Mouse (Mus musculus): ENCODE results near the gene Pitpna. TPM values are rescaled to one million over a fixed set of nuclear protein-coding genes. Genes with fewer than 3 reads are reported as not detected.

Pitpna gene
- polyA plus RNA-seq, 1 experiment from 2014 or later, result 99.5 TPM

GRCm38 (mm10) chr11:75660081-75660590, 72.2 kb downstream of the Pitpna start:
- H3K9me3 ChIP-seq (ENCODE audit: control insufficient read depth, low read length), result no peaks in the 10 kb centered on the region
- no peak for DNase-seq (ENCODE audit: low spot score)
- peaks cover 6% of the 10 kb centered on the region for H3K27me3 ChIP-seq (ENCODE audit: control insufficient read depth, insufficient read depth, low read length)
- no peak for ATAC-seq (ENCODE audit: low FRiP score)
- H3K9ac ChIP-seq (ENCODE audit: low read depth, low read length), result no peak overlapping the region
- no peak overlapping the region for H3K27ac ChIP-seq (ENCODE audit: low read depth, low read length)
- 91% methylated on average over 12 of the region's 12 CpGs for WGBS
- H3K36me3 ChIP-seq (ENCODE audit: control insufficient read depth, insufficient read depth, low read length), result no peaks in the 10 kb centered on the region
- no peak overlapping the region for H3K4me2 ChIP-seq (replicated peaks; ENCODE audit: low read depth, low read length)
- no peak overlapping the region for H3K4me3 ChIP-seq (ENCODE audit: low read depth, low read length)
- peaks cover 4% of the 10 kb centered on the region; the same call in 1 of the 2 replicates for H3K4me1 ChIP-seq (replicated peaks; ENCODE audit: control insufficient read depth, insufficient read depth, low read length)

GRCm38 (mm10) chr11:75660941-75661800, 73.3 kb downstream of the Pitpna start:
- Histone ChIP-seq H3K9ac (ENCODE audit: low read depth, low read length) (no peak overlapping the region), H3K9me3 (ENCODE audit: control insufficient read depth, low read length) (no peaks in the 10 kb centered on the region), H3K4me2 (replicated peaks; ENCODE audit: low read depth, low read length) (no peak overlapping the region), H3K4me3 (ENCODE audit: low read depth, low read length) (no peak overlapping the region), H3K27me3 (ENCODE audit: control insufficient read depth, insufficient read depth, low read length) (peaks cover 4% of the 10 kb centered on the region; the same call in 1 of the 2 replicates), H3K36me3 (ENCODE audit: control insufficient read depth, insufficient read depth, low read length) (no peaks in the 10 kb centered on the region), H3K27ac (ENCODE audit: low read depth, low read length) (no peak overlapping the region), H3K4me1 (replicated peaks; ENCODE audit: control insufficient read depth, insufficient read depth, low read length) (peaks cover 4% of the 10 kb centered on the region; the same call in 1 of the 2 replicates)
- WGBS, result 89% methylated on average over 21 of the region's 21 CpGs
- DNase-seq (ENCODE audit: low spot score) (no peak), ATAC-seq (ENCODE audit: low FRiP score) (no peak)

- ATAC-seq (ENCODE audit: low FRiP score) (no peak), DNase-seq (ENCODE audit: low spot score) (no peak)
- H3K4me1 ChIP-seq (replicated peaks; ENCODE audit: control insufficient read depth, insufficient read depth, low read length), result no peaks in the 10 kb centered on the region
- H3K4me3 ChIP-seq (ENCODE audit: low read depth, low read length), result no peak overlapping the region
- no peak overlapping the region for H3K27ac ChIP-seq (ENCODE audit: low read depth, low read length)
- H3K4me2 ChIP-seq (replicated peaks; ENCODE audit: low read depth, low read length), result no peak overlapping the region
- H3K9me3 ChIP-seq (ENCODE audit: control insufficient read depth, low read length), result no peaks in the 10 kb centered on the region
- H3K27me3 ChIP-seq (ENCODE audit: control insufficient read depth, insufficient read depth, low read length), result no peaks in the 10 kb centered on the region
- no peaks in the 10 kb centered on the region for H3K36me3 ChIP-seq (ENCODE audit: control insufficient read depth, insufficient read depth, low read length)
- 94% methylated on average over 7 of the region's 7 CpGs for WGBS
- H3K9ac ChIP-seq (ENCODE audit: low read depth, low read length), result no peak overlapping the region
These were observed 74.2 kb downstream of the Pitpna start for GRCm38 (mm10) chr11:75662131-75662530.

GRCm38 (mm10) chr11:75666296-75666695, 78.4 kb downstream of the Pitpna start:
- Histone ChIP-seq H3K27ac (ENCODE audit: low read depth, low read length) (no peak overlapping the region), H3K4me3 (ENCODE audit: low read depth, low read length) (no peak overlapping the region), H3K4me1 (replicated peaks; ENCODE audit: control insufficient read depth, insufficient read depth, low read length) (no peaks in the 10 kb centered on the region), H3K9ac (ENCODE audit: low read depth, low read length) (no peak overlapping the region), H3K4me2 (replicated peaks; ENCODE audit: low read depth, low read length) (no peak overlapping the region), H3K9me3 (ENCODE audit: control insufficient read depth, low read length) (no peaks in the 10 kb centered on the region), H3K27me3 (ENCODE audit: control insufficient read depth, insufficient read depth, low read length) (no peaks in the 10 kb centered on the region), H3K36me3 (ENCODE audit: control insufficient read depth, insufficient read depth, low read length) (no peaks in the 10 kb centered on the region)
- WGBS, result 92% methylated on average over 6 of the region's 6 CpGs
- ATAC-seq (ENCODE audit: low FRiP score) (no peak), DNase-seq (ENCODE audit: low spot score) (no peak)

- no peak for ATAC-seq (ENCODE audit: low FRiP score)
These were observed 80.7 kb downstream of the Pitpna start for GRCm38 (mm10) chr11:75668621-75669020.

GRCm38 (mm10) chr11:75669176-75669852, 81.4 kb downstream of the Pitpna start:
- no peak overlapping the region for H3K9ac ChIP-seq (ENCODE audit: low read depth, low read length)
- no peaks in the 10 kb centered on the region for H3K27me3 ChIP-seq (ENCODE audit: control insufficient read depth, insufficient read depth, low read length)
- H3K36me3 ChIP-seq (ENCODE audit: control insufficient read depth, insufficient read depth, low read length), result no peaks in the 10 kb centered on the region
- no peak for DNase-seq (ENCODE audit: low spot score)
- H3K4me1 ChIP-seq (replicated peaks; ENCODE audit: control insufficient read depth, insufficient read depth, low read length), result no peaks in the 10 kb centered on the region
- no peak overlapping the region for H3K27ac ChIP-seq (ENCODE audit: low read depth, low read length)
- no peak overlapping the region for H3K4me2 ChIP-seq (replicated peaks; ENCODE audit: low read depth, low read length)
- no peak for ATAC-seq (ENCODE audit: low FRiP score)
- H3K4me3 ChIP-seq (ENCODE audit: low read depth, low read length), result no peak overlapping the region
- WGBS, result 85% methylated on average over 11 of the region's 11 CpGs
- no peaks in the 10 kb centered on the region for H3K9me3 ChIP-seq (ENCODE audit: control insufficient read depth, low read length)

More at GRCm38 (mm10) chr11:75668621-75669020, 80.7 kb downstream of the Pitpna start:
- Histone ChIP-seq H3K27me3 (ENCODE audit: control insufficient read depth, insufficient read depth, low read length) (no peaks in the 10 kb centered on the region), H3K9ac (ENCODE audit: low read depth, low read length) (no peak overlapping the region), H3K4me3 (ENCODE audit: low read depth, low read length) (no peak overlapping the region), H3K4me1 (replicated peaks; ENCODE audit: control insufficient read depth, insufficient read depth, low read length) (no peaks in the 10 kb centered on the region), H3K4me2 (replicated peaks; ENCODE audit: low read depth, low read length) (no peak overlapping the region), H3K27ac (ENCODE audit: low read depth, low read length) (no peak overlapping the region), H3K36me3 (ENCODE audit: control insufficient read depth, insufficient read depth, low read length) (no peaks in the 10 kb centered on the region), H3K9me3 (ENCODE audit: control insufficient read depth, low read length) (no peaks in the 10 kb centered on the region)
- 87% methylated on average over 3 of the region's 3 CpGs for WGBS
- DNase-seq (ENCODE audit: low spot score), result no peak

GRCm38 (mm10) chr11:75669853-75670200, 81.9 kb downstream of the Pitpna start:
- Histone ChIP-seq H3K4me3 (ENCODE audit: low read depth, low read length) (no peak overlapping the region), H3K27me3 (ENCODE audit: control insufficient read depth, insufficient read depth, low read length) (no peaks in the 10 kb centered on the region), H3K27ac (ENCODE audit: low read depth, low read length) (no peak overlapping the region), H3K9ac (ENCODE audit: low read depth, low read length) (no peak overlapping the region), H3K4me2 (replicated peaks; ENCODE audit: low read depth, low read length) (no peak overlapping the region), H3K9me3 (ENCODE audit: control insufficient read depth, low read length) (no peaks in the 10 kb centered on the region), H3K4me1 (replicated peaks; ENCODE audit: control insufficient read depth, insufficient read depth, low read length) (no peaks in the 10 kb centered on the region), H3K36me3 (ENCODE audit: control insufficient read depth, insufficient read depth, low read length) (no peaks in the 10 kb centered on the region)
- DNase-seq (ENCODE audit: low spot score) (no peak), ATAC-seq (ENCODE audit: low FRiP score) (no peak)
- 90% methylated on average over 12 of the region's 12 CpGs for WGBS

GRCm38 (mm10) chr11:75671426-75672180, 83.7 kb downstream of the Pitpna start:
- H3K36me3 ChIP-seq (ENCODE audit: control insufficient read depth, insufficient read depth, low read length), result no peaks in the 10 kb centered on the region
- no peak for ATAC-seq (ENCODE audit: low FRiP score)
- H3K4me3 ChIP-seq (ENCODE audit: low read depth, low read length), result no peak overlapping the region

More at GRCm38 (mm10) chr11:75671426-75672180, 83.7 kb downstream of the Pitpna start:
- no peak overlapping the region for H3K27ac ChIP-seq (ENCODE audit: low read depth, low read length)
- 82% methylated on average over 22 of the region's 22 CpGs for WGBS
- no peaks in the 10 kb centered on the region for H3K27me3 ChIP-seq (ENCODE audit: control insufficient read depth, insufficient read depth, low read length)
- H3K9me3 ChIP-seq (ENCODE audit: control insufficient read depth, low read length), result no peaks in the 10 kb centered on the region
- H3K9ac ChIP-seq (ENCODE audit: low read depth, low read length), result no peak overlapping the region
- DNase-seq (ENCODE audit: low spot score), result no peak
- no peaks in the 10 kb centered on the region for H3K4me1 ChIP-seq (replicated peaks; ENCODE audit: control insufficient read depth, insufficient read depth, low read length)
- H3K4me2 ChIP-seq (replicated peaks; ENCODE audit: low read depth, low read length), result no peak overlapping the region

Measured in hindbrain, embryonic 11.5 days (tissue).